Mouse (Mus musculus) kidney, postnatal 4 days (tissue): ENCODE results near the gene Pdcd1.
"Not testable (repeated sequence)": the region's sequence is repeated elsewhere in the genome, so short reads cannot be mapped to it uniquely, and the experiment has no call there.

Experiments
- DNase-seq, 2 experiments: peaks; one replicate each; pipeline ENCODE4 v3.0.0; 2021; ENCODE audit warnings: mixed read lengths in 2 of 2

Pdcd1 gene

DNA sequence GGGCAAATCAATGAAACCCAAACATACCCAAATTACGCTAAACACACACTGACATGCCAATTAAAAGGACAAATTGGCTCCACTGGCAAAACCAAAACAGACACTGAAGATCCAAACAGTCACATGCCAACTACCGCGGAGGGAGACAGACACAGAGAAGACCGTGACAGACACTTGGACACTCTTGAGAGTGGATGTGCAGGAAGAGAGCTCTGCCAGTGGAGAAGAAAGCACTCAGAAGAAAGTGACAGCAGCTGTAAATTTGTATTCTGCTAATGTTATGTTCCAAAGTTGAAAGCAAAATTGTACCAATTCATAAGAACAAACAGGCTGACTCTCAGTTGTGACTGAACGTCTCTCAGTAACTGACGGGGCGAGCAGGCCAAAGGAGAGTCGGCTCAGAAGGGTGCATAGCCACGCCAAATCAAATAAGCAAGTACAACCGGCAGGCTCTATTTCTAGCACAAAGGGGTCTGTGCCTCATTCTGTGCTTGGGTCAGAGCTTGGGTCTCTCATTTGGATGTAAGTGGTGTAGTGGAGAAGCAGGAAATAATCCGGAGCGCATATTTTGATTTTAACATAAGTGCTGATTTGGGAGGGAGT, 24.7 kb downstream of the Pdcd1 start:
- no peak for DNase-seq

DNA sequence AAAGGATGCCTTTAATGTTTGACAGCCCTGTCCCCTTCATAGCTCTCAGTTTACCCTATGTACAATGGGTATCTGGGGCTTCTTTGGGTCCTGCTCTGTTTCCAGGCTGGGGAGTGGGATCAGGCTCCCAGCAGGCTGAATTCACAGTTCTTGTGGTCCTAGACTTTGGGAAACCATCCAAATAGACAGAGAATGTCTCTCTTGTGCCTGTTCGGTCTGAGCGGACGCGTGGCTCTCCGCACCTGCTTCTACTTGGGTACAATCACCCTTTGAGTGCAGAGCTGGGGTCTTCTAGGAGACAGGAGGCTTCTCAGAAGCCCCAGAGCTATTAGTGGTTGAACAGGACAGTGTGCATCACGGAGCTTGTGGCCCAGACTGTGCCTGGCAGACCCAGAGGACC, 32.2 kb downstream of the Pdcd1 start, which contains the start of gene Neu4:
Gene Neu4, plus strand, starts transcription at position 301 of the 400 bp plus-strand sequence.
- DNase-seq, result no peak

GRCm38 (mm10) chr1:94011643-94012042, 40.7 kb downstream of the Pdcd1 start:
- no peak for DNase-seq

- DNase-seq, result not testable (repeated sequence)
Observed at GRCm38 (mm10) chr1:94008826-94009225, 43.5 kb downstream of the Pdcd1 start.

DNA sequence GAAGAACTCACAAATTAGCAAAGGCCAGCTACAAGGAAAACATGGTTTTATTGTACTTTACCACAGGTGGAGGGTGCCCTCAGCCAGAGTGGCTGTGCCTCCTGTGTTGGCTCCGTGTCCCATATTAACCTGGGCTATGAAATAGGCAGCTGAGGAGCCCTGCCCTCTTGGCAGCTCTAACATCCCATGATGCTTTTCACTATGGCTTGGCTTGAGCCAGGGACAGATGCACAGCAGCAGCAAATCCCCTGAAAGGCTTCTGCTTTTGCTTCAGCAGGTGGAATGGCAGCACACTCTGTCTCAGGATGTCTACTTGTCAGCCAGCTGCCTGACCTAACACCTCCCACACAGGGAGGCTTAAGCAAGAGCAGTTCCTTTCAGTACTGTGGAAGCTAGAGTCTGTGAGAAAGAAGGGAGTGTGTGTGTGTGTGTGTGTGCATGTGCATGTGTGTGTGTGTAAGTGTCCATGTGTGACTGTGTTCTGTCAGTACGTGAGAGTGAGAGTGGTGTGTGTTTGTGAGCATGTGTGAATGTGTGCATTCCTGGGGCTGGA, 46.3 kb downstream of the Pdcd1 start:
- not testable (repeated sequence) for DNase-seq

DNA sequence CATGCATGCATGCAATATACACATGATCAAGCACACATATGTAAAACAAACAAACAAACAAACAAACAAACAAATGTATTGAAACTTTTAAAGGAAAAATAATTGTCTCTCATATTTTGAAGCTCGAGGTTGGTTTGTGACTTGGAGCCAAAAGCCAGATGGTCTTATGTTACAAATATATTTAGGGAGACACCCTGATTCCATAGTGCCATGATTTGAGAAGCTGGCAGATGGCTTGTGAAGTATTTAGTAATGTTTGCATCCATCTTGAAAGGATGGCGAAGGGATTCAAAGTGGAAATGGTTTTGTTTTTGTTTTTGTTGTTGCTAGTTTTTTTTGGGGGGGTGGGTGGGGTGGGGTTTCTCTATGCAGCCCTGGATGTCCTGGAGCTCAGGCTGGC, 51.3 kb downstream of the Pdcd1 start:
- DNase-seq, result no peak

GRCm38 (mm10) chr1:93991491-93991890, 60.9 kb downstream of the Pdcd1 start:
- not testable (repeated sequence) for DNase-seq

DNA sequence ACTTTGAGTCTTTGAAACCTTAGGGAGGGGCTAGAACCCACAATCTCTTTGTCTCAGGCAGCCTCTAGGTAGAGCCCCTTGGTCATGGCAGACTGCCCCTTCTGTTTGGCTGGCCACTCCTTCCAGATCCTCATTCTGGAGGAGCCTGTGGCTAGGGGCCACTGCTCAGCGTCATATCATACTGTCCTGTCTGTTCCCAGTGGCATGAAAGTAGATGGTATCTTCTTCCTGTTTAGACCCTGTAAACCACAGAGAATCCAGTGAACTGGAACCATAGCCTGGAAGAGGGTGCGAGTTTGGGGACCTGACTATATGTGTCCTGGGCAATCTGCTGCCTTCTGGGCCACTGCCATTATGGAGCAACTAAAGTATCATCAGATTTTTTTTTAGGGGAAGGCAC, 61.3 kb downstream of the Pdcd1 start:
- DNase-seq, result not testable (repeated sequence)

- not testable (repeated sequence) for DNase-seq
Observed at GRCm38 (mm10) chr1:93990209-93990608, 62.1 kb downstream of the Pdcd1 start, which contains the start of gene Gal3st2c. TSS of gene Gal3st2c (plus strand) at chr1:93990509.

GRCm38 (mm10) chr1:93988786-93989185, 63.6 kb downstream of the Pdcd1 start:
- DNase-seq, result no peak
